Mouse (Mus musculus): Measurements from ENCODE around the gene Ugt1a6a.
A peak's percentile ranks its signal among the peaks of the same experiment; 100 is the strongest.

Gene Ugt1a6a

GRCm38 (mm10) chr1:88254793-88255465 is 120.3 kb downstream of the Ugt1a6a start:
- no peak for DNase-seq

DNA sequence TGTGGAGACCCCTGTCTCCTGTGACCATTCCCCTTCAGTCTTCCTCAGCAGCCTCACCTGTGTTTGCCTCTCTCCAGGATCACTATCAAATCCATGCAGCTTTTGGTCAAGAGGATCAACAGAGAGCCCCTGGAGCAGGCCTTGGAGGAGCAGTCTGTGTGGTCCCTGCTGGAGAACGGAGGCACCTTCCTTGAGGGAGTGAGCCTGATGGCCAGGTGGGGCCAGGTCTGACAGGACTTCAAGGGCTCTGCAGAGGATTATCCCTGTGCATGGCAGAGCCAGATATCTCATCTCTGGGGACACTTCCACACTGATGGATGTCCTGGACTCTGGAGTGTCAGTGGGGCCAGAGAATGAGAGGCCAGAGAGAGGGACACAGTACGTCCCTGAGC is 120.9 kb downstream of the Ugt1a6a start:
- no peak for DNase-seq

DNA sequence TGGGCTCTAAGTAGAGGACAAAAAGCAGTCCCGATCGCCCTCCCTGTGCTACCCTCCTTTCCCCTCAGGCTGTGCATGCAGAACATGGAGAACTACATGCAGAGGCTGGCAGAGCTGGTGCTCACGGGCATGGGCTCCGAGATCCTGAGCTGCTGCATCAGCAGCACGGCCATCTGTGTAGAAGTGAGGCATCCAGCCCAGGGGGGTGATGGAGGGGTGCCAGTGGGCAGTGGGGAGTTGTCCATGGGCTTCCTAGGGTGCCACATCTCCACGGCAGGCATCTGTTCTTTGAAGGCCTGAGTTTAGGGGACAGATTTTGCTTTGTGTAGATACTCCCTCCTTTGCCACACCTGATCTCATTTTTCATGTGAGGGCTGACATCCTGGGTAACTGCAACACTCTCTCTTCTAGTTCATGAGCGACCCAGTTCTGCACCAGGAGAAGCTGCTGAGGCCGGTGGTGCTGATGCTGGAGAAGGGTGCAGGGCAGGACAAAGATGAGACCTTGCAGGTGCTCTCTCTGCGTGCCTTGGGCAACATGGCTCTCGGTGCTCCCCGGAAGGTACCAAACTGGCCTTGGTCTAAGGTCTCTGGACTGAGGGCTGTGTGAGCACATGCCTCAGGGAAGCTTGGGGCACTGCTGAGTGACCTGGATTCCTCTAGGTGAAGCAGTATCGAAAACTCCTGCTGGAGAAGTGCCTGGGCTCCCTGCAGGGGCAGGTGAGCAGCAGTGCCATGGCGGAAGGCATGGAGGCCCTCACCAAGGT is 121.6 kb downstream of the Ugt1a6a start:
- DNase-seq: no peak

DNA sequence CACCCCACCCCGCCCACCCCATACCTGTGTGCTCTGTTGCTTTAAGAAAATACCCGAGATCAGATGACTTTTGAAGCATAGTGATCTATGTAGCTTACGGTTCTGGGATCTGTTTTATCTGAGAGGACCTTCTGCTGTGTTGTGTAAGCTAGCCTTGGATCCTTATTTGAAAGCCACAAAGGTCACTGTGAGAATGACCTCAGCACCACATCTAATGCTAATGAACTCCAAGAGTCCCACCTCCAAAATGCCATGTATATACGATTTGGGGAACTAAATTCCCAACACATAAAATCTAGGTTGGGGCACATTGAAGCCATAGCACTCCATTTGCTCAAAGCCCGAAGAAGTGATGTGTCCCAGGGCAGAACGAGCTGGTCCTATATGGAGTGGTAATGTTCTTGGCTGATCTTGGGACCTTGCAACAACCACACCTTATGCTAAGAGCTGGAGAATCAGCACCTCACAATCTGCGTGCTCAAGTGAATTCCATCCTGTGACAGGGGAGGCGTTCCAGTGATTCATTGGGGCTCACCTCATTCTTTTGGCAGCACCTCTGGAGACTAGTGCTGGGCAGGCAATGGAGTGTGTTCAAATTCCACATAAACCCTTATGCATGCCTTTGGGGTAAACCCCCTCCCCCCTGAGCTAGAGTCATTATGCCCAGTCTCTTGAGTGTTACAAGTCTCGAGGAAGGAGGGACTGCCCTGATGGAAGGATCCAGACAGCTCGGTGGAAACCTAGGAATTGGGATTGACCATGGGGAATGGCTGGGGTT is 122.5 kb downstream of the Ugt1a6a start:
- no peak for DNase-seq

DNA sequence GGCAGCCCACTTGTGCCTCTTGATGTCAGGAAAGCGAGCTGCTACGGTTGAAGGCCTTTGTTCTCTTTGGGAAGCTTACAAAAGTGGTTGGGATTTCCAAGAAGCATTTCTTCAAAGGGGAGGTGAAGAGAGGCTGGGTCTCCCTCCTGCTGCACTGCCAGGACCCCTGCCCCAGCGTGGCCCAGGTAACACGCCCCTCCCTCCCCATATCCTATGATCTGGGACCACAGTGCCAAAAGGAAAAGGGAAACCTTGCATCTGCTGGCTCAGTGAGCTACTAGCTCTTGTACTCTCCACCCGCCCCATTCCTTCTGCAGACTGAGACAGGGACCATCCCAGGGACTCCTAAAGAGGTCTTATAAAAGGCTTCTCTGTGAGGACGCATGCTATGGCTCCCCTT is 123.1 kb downstream of the Ugt1a6a start:
- peak in 1 of 2 experiments; percentile 7 for DNase-seq

GRCm38 (mm10) chr1:88258361-88258760 is 123.8 kb downstream of the Ugt1a6a start:
- DNase-seq: peak in 1 of 2 experiments; percentile 15

DNA sequence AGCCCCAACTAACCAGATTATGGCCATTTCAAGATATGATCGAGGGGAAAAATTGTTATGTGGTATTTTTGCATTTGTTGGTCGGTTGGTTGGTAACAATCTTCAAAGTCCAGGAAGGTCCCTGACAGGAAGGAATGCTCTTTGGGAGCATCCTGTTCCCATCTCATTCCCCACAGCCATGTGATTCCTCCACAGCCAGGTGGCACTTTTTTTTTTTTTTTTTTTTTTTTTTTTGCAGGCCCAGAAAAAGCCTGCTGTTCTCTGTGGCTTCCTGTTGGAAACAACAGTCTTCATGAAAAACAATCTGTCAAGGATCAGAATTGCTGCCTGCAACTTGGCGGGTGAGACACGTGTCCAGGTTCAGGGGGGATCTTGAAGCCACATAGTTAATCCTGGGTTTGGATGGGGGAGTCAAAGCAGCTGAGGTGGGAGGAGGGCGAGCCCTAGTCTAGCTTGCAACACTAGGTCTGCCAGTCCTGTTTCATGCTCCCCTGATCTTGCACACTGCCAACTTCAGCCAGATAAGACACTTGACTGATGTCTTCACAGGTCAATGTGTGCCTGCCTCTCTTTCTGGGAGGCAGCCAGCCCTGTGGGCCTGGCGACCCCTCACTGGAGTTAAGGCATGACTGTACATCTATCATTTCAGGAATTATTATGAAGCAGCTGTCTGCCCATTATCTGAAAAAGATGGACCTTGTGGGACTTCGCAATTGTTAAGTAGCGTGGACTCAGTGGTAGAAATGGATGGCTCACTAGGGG is 124.5 kb downstream of the Ugt1a6a start:
- peak; percentile 62 to 71 for DNase-seq

DNA sequence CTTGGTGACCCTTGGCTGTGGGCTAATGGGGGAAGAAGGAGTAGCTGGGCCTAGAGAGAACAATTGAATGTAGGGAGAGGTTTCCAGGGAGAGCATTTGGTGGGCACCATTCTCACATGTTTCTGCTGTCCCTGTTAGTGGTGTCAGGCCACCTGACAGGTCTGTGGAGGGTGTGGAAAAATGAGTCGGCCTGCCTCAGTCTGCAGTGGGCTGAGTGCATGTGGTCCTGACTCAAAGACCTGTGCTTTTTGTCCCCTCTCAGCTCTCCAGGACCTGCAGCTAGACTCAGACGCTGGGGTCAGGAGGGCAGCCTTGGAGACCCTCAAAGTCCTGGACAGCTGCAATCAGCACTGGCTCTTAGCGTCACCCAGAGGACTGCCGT is 125.0 kb downstream of the Ugt1a6a start:
- DNase-seq: peak in 1 of 2 experiments; percentile 41

GRCm38 (mm10) chr1:88260114-88260513 is 125.5 kb downstream of the Ugt1a6a start:
- peak; percentile 73 to 78 for DNase-seq

GRCm38 (mm10) chr1:88260604-88261377 is 126.2 kb downstream of the Ugt1a6a start:
- peak in 1 of 2 experiments; percentile 15 for DNase-seq

GRCm38 (mm10) chr1:88261706-88262105 is 127.1 kb downstream of the Ugt1a6a start:
- no peak for DNase-seq

DNA sequence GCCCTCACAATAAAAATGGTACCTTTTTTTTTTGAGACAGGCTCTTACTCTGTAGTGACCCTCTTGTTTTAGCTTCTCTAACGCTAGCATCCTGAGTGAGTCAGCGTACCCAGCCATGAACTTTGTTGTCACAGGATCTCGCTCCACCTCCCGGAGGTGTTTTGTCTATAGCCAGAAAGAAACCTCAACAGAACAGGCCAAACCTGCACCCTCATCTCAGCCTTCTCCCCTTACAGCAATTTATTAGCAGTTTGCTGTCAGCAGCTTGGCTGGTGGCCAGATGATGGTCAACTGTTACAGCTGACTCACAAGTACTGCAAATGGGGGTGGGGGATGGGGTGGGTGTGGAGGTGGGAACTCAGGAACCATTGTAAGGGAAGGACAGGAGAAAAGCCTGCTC is 127.6 kb downstream of the Ugt1a6a start:
- peak; percentile 81 to 86 for DNase-seq

GRCm38 (mm10) chr1:88262961-88263360 is 128.4 kb downstream of the Ugt1a6a start:
- DNase-seq: no peak

DNA sequence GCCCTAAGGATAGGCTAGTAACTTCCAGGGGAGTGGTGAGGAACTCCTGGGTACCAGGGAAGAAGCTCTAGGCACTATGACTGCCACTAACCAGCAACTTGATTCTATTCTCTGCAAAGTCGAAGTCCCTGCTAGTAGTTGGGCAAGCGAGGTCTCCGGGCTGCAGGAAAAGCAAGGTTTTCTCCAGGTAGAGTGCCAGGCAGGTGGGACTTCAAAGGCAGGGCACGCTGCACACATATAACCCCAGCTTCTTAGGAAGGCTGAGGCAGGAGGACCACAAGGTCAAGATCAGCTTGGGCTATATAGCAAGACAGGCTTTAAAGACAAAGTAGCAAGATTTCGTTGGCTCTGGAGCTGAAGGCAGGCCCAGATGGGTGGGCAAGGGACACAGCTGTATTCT is 129.2 kb downstream of the Ugt1a6a start:
- no peak for DNase-seq

DNA sequence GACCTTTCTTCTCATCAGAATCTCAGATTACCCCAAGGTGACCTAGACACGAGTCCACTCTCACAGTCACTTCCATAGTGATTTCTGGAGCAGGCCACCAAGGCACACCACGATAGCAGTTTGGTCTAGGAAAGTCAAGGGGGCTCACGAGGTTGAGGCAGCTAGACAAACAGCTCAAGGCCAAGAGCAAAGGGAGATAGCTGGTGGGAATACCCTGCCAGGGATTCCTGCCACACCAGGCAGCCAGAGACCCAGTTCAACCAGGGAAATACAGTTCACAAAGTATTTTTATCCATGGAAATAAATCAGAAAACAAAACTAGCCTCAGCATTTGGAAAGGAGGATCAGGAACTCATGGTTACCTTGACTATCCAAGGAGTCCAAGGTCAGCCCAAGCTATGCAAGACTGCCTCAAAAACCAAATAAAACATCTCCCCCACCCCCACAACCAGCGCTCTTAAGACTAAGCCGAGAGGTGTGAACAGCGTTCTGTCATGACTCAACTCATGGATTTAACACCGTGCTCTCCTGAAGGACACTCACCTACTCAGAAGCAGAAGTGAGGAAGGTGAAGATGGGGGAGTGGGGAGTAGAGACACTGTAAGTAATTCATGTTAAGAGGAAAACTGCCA is 129.7 kb downstream of the Ugt1a6a start:
- no peak for DNase-seq

GRCm38 (mm10) chr1:88264869-88265240 is 130.2 kb downstream of the Ugt1a6a start:
- no peak for DNase-seq

GRCm38 (mm10) chr1:88266123-88266522 is 131.5 kb downstream of the Ugt1a6a start:
- DNase-seq: peak in 1 of 2 experiments; percentile 9

- peak in 1 of 2 experiments; percentile 11 for DNase-seq
Observed at GRCm38 (mm10) chr1:88267489-88267888, 132.9 kb downstream of the Ugt1a6a start.

DNA sequence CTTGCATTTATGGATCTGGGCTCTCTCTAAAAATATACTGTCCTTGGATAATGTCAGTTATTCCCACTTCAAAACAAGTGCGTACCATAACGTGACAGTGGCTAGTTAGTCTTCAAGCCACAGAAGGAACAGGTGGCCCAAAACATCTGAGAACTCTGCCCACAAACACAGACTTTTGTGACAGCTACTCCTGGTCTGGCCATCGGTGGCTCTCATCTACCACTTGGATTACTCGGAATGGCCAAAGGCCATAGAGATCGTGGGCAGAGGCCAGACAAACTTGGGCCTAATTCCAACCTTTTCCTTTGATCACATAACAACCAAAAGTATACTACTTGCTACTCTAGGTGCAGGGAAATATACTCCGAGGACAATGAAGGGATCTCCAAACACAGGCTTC is 133.5 kb downstream of the Ugt1a6a start:
- DNase-seq: no peak

Data from kidney, postnatal 4 days (tissue).